Mouse (Mus musculus): Measurements from ENCODE around the gene Gm5108.

Gene Gm5108

GRCm38 (mm10) chr5:67941369-67941768 lies at the start of gene Gm5108:
TSS of gene Gm5108 (plus strand) at chr5:67941669.
- DNase-seq: no peak

- DNase-seq: no peak
Observed at GRCm38 (mm10) chr5:67898921-67899320, 42.5 kb upstream of the Gm5108 start.

GRCm38 (mm10) chr5:67904555-67904954 lies 36.9 kb upstream of the Gm5108 start:
- no peak for DNase-seq

- no peak for DNase-seq
Observed at GRCm38 (mm10) chr5:67930584-67930983, 10.9 kb upstream of the Gm5108 start.

- DNase-seq: no peak
Observed at GRCm38 (mm10) chr5:67931623-67932022, 9.8 kb upstream of the Gm5108 start.

- DNase-seq: no peak
Observed at GRCm38 (mm10) chr5:67943199-67943598, 1.7 kb downstream of the Gm5108 start.

- DNase-seq: no peak
Observed at GRCm38 (mm10) chr5:67944074-67944785, 2.8 kb downstream of the Gm5108 start.

- no peak for DNase-seq
Observed at GRCm38 (mm10) chr5:67946321-67946720, 4.9 kb downstream of the Gm5108 start, which contains the start of gene Gm21905. TSS of gene Gm21905 (minus strand) at chr5:67946421.

GRCm38 (mm10) chr5:67947006-67947405 lies 5.5 kb downstream of the Gm5108 start:
- no peak for DNase-seq

- no peak for DNase-seq
Observed at GRCm38 (mm10) chr5:67948074-67948473, 6.6 kb downstream of the Gm5108 start.

GRCm38 (mm10) chr5:67954097-67954496 lies 12.6 kb downstream of the Gm5108 start:
- no peak for DNase-seq

- DNase-seq: no peak
Observed at GRCm38 (mm10) chr5:67955486-67955885, 14.0 kb downstream of the Gm5108 start.

- no peak for DNase-seq
Observed at GRCm38 (mm10) chr5:67961708-67962629, 20.5 kb downstream of the Gm5108 start.

- DNase-seq: no peak
Observed at GRCm38 (mm10) chr5:67969536-67969935, 28.1 kb downstream of the Gm5108 start.

- DNase-seq: no peak
Observed at GRCm38 (mm10) chr5:67981946-67982526, 40.6 kb downstream of the Gm5108 start.

- no peak for DNase-seq
Observed at GRCm38 (mm10) chr5:67990426-67990825, 49.0 kb downstream of the Gm5108 start.

GRCm38 (mm10) chr5:68002611-68003010 lies 61.1 kb downstream of the Gm5108 start:
- DNase-seq: no peak

- no peak for DNase-seq
Observed at GRCm38 (mm10) chr5:68003904-68004303, 62.4 kb downstream of the Gm5108 start.

- DNase-seq: no peak
Observed at GRCm38 (mm10) chr5:68004419-68004818, 63.0 kb downstream of the Gm5108 start.

GRCm38 (mm10) chr5:68007074-68007473 lies 65.6 kb downstream of the Gm5108 start:
- no peak for DNase-seq

GRCm38 (mm10) chr5:68011569-68011968 lies 70.1 kb downstream of the Gm5108 start:
- no peak for DNase-seq

- DNase-seq: peak; percentile 90 to 92
Observed at GRCm38 (mm10) chr5:68012618-68013017, 71.1 kb downstream of the Gm5108 start.

GRCm38 (mm10) chr5:68020870-68021269 lies 79.4 kb downstream of the Gm5108 start:
- no peak for DNase-seq

Measured in B cell, adult 2 months (primary cell).